Mouse (Mus musculus): ENCODE data around the gene Madd.
"Not testable (repeated sequence)": the region's sequence is repeated elsewhere in the genome, so short reads cannot be mapped to it uniquely, and the experiment has no call there.

Madd gene

GRCm38 (mm10) chr2:91125101-91125500 lies 58.5 kb downstream of the Madd start:
- ATAC-seq (ENCODE audit: low TSS enrichment) = no peak

- no peak for ATAC-seq (ENCODE audit: low TSS enrichment)
Measured at GRCm38 (mm10) chr2:91123521-91123920, 60.1 kb downstream of the Madd start.

- no peak for ATAC-seq (ENCODE audit: low TSS enrichment)
Measured at GRCm38 (mm10) chr2:91121497-91121896, 62.1 kb downstream of the Madd start.

GRCm38 (mm10) chr2:91121011-91121410 lies 62.6 kb downstream of the Madd start:
- 0 out of 2 replicates have a peak, but pooled peaks have one; percentile 10 for ATAC-seq (ENCODE audit: low TSS enrichment)

- ATAC-seq (ENCODE audit: low TSS enrichment) = no peak
Measured at GRCm38 (mm10) chr2:91120261-91120671, 63.4 kb downstream of the Madd start.

- no peak for ATAC-seq (ENCODE audit: low TSS enrichment)
Measured at GRCm38 (mm10) chr2:91119551-91119950, 64.1 kb downstream of the Madd start.

GRCm38 (mm10) chr2:91119061-91119460 lies 64.6 kb downstream of the Madd start:
- no peak for ATAC-seq (ENCODE audit: low TSS enrichment)

GRCm38 (mm10) chr2:91118647-91119046 lies 65.0 kb downstream of the Madd start:
- ATAC-seq (ENCODE audit: low TSS enrichment) = no peak

- no peak for ATAC-seq (ENCODE audit: low TSS enrichment)
Measured at GRCm38 (mm10) chr2:91117585-91118275, 65.9 kb downstream of the Madd start, which contains the start of gene Mybpc3. TSS of gene Mybpc3 (plus strand) at chr2:91118144.

GRCm38 (mm10) chr2:91116842-91117241 lies 66.8 kb downstream of the Madd start:
- peak; percentile 45 for ATAC-seq (ENCODE audit: low TSS enrichment)

GRCm38 (mm10) chr2:91115578-91115970 lies 68.1 kb downstream of the Madd start:
- ATAC-seq (ENCODE audit: low TSS enrichment) = no peak

- peak; percentile 72 for ATAC-seq (ENCODE audit: low TSS enrichment)
Measured at GRCm38 (mm10) chr2:91114781-91115577, 68.7 kb downstream of the Madd start.

GRCm38 (mm10) chr2:91113852-91114251 lies 69.8 kb downstream of the Madd start:
- ATAC-seq (ENCODE audit: low TSS enrichment) = no peak

- no peak for ATAC-seq (ENCODE audit: low TSS enrichment)
Measured at GRCm38 (mm10) chr2:91113334-91113733, 70.3 kb downstream of the Madd start.

- no peak for ATAC-seq (ENCODE audit: low TSS enrichment)
Measured at GRCm38 (mm10) chr2:91112491-91112890, 71.1 kb downstream of the Madd start.

GRCm38 (mm10) chr2:91111832-91112231 lies 71.8 kb downstream of the Madd start:
- not testable (repeated sequence) for ATAC-seq (ENCODE audit: low TSS enrichment)

- no peak for ATAC-seq (ENCODE audit: low TSS enrichment)
Measured at GRCm38 (mm10) chr2:91110429-91110828, 73.2 kb downstream of the Madd start.

GRCm38 (mm10) chr2:91109807-91110385 lies 73.7 kb downstream of the Madd start:
- no peak for ATAC-seq (ENCODE audit: low TSS enrichment)

GRCm38 (mm10) chr2:91109241-91109640 lies 74.4 kb downstream of the Madd start:
- ATAC-seq (ENCODE audit: low TSS enrichment) = no peak

GRCm38 (mm10) chr2:91108156-91108555 lies 75.5 kb downstream of the Madd start:
- no peak for ATAC-seq (ENCODE audit: low TSS enrichment)

- ATAC-seq (ENCODE audit: low TSS enrichment) = peak; percentile 96
Measured at GRCm38 (mm10) chr2:91101124-91101740, 82.4 kb downstream of the Madd start.

- no peak for ATAC-seq (ENCODE audit: low TSS enrichment)
Measured at GRCm38 (mm10) chr2:91098156-91098555, 85.5 kb downstream of the Madd start.

Data from frontal cortex, adult (tissue).